Mouse (Mus musculus) hindbrain, postnatal 0 days (tissue): Measurements from ENCODE around the gene AC124502.3. TPM values are rescaled to one million over a fixed set of nuclear protein-coding genes. Genes with fewer than 3 reads are reported as not detected.

Source experiments
- ATAC-seq: fragments of 200-750 bp; cut with Nextera tagmentation; 2 replicates; pipeline ENCODE4 v1.8.0; 2017; ENCODE audit warnings: mild to moderate bottlenecking, moderate TSS enrichment, moderate library complexity
- DNase-seq: peaks from one replicate; pipeline ENCODE4 v3.0.0-alpha.2; 2015; ENCODE audit warnings: low spot score
- H3K27ac ChIP-seq: fragments of 300-500 bp; sonication (generic); 2 replicates; pipeline ENCODE4 v1.5.1; 2014; ENCODE audit warnings: mild to moderate bottlenecking
- H3K27me3 ChIP-seq: fragments of 300-500 bp; sonication (generic); 2 replicates; pipeline ENCODE4 v1.6.1; 2014; ENCODE audit warnings: low read length, mixed read lengths; ENCODE audit not compliant: insufficient read depth
- H3K36me3 ChIP-seq: fragments of 300-500 bp; sonication (generic); 2 replicates; pipeline ENCODE4 v1.6.1; 2014; ENCODE audit warnings: low read length, mixed read lengths; ENCODE audit not compliant: insufficient read depth
- H3K4me1 ChIP-seq: fragments of 300-500 bp; sonication (generic); 2 replicates; pipeline ENCODE4 v1.6.1; 2014; ENCODE audit warnings: antibody characterized with exemption, low read length, mixed read lengths; ENCODE audit not compliant: insufficient read depth
- H3K4me2 ChIP-seq: fragments of 300-500 bp; sonication (generic); 2 replicates; pipeline ENCODE4 v1.6.1; 2014; ENCODE audit warnings: low read depth, mild to moderate bottlenecking, low read length, moderate library complexity, mixed read lengths
- H3K4me3 ChIP-seq: fragments of 300-500 bp; sonication (generic); 2 replicates; pipeline ENCODE4 v1.5.1; 2014; ENCODE audit warnings: low read length
- H3K9ac ChIP-seq: fragments of 300-500 bp; sonication (generic); replicated peaks from 2 replicates; pipeline ENCODE4 v1.6.1; 2014; ENCODE audit warnings: mild to moderate bottlenecking, low read length, moderate library complexity, mixed read lengths
- H3K9me3 ChIP-seq: fragments of 300-500 bp; sonication (generic); 2 replicates; pipeline ENCODE4 v1.6.1; 2016; ENCODE audit warnings: low read length, mixed read lengths
- CTCF ChIP-seq: IDR thresholded peaks from 2 replicates; pipeline ENCODE4 v1.5.1; 2016; ENCODE audit warnings: antibody characterized with exemption, control low read depth, low read depth
- WGBS: fragments of 180-500 bp; shearing (Covaris S2); extraction: QIAGEN DNeasy Blood & Tissue Kit; methylation state at CpG from one replicate; pipeline ENCODE4 v1.1.7; 2014; 5-methylcytosine and 5-hydroxymethylcytosine counted together
- polyA plus RNA-seq: library from polyadenylated mRNA; unstranded; fragments of >200 nt; fragmentation: Nextera tagmentation; extraction: Ambion mirVana; gene quantifications from 2 replicates; pipeline ENCODE4 v1.2.1, GENCODE M21; 2015
- total RNA-seq: library from RNA; depleted of rRNA; stranded (reverse); fragments of >200 nt; gene quantifications from 2 replicates; pipeline ENCODE4 v1.2.3, GENCODE M21; 2014

Gene AC124502.3
- total and polyA plus RNA-seq, 2 experiments from 2014 or later = 2.4 to 4.5 TPM

GRCm38 (mm10) chr19:5087884-5088728, 49.4 kb downstream of the AC124502.3 start, which contains the start of gene Yif1a:
Gene Yif1a (plus strand): TSS chr19:5088538.
- DNase-seq = peak; percentile 99
- TF ChIP-seq CTCF = peak; percentile 68
- H3K27ac ChIP-seq = peak within 1 kb of the TSS; percentile 68
- H3K36me3 ChIP-seq = peaks cover 13% of the 10 kb centered on the region; the same call in 1 of the 2 replicates
- peak within 1 kb of the TSS; percentile 58 for H3K9ac ChIP-seq
- no peaks in the 10 kb centered on the region for H3K27me3 ChIP-seq
- WGBS = under 1% methylated on average over 58 of the region's 58 CpGs
- peaks cover 13% of the 10 kb centered on the region; the same call in 1 of the 2 replicates for H3K4me1 ChIP-seq
- peak within 1 kb of the TSS; percentile 72 for H3K4me3 ChIP-seq
- H3K4me2 ChIP-seq = peak within 1 kb of the TSS; percentile 64
- no peaks in the 10 kb centered on the region for H3K9me3 ChIP-seq
- ATAC-seq = peak; percentile 92

- Histone ChIP-seq H3K9ac (peak overlapping the region; percentile 58; the same call in 1 of the 2 replicates), H3K36me3 (peaks cover 16% of the 10 kb centered on the region; the same call in 1 of the 2 replicates), H3K4me3 (peak overlapping the region; percentile 72), H3K4me1 (peaks cover 20% of the 10 kb centered on the region), H3K9me3 (no peaks in the 10 kb centered on the region), H3K4me2 (peak overlapping the region; percentile 64), H3K27me3 (no peaks in the 10 kb centered on the region), H3K27ac (no peak overlapping the region; the same call in 1 of the 2 replicates)
- no peak for TF ChIP-seq CTCF
- ATAC-seq (no peak), DNase-seq (no peak)
- 96% methylated on average over 4 of the region's 4 CpGs for WGBS
These were observed 50.6 kb downstream of the AC124502.3 start for GRCm38 (mm10) chr19:5089324-5089723.

GRCm38 (mm10) chr19:5092083-5092482, 53.4 kb downstream of the AC124502.3 start:
- DNase-seq (no peak), ATAC-seq (no peak)
- WGBS = 79% methylated on average over 10 of the region's 10 CpGs
- Histone ChIP-seq H3K36me3 (peaks cover 16% of the 10 kb centered on the region; the same call in 1 of the 2 replicates), H3K27me3 (no peaks in the 10 kb centered on the region), H3K4me3 (no peak overlapping the region), H3K9ac (no peak overlapping the region), H3K4me2 (no peak overlapping the region), H3K9me3 (no peaks in the 10 kb centered on the region), H3K27ac (no peak overlapping the region), H3K4me1 (peaks cover 44% of the 10 kb centered on the region)
- TF ChIP-seq CTCF = no peak

- H3K4me3 ChIP-seq = 0 out of 2 replicates have a peak overlapping the region, but pooled peaks have one; percentile 28
These were observed 55.0 kb downstream of the AC124502.3 start for GRCm38 (mm10) chr19:5093481-5094242.

GRCm38 (mm10) chr19:5094243-5094632, 55.5 kb downstream of the AC124502.3 start:
- peak; percentile 76 for ATAC-seq
- peaks cover 39% of the 10 kb centered on the region for H3K4me1 ChIP-seq
- peak overlapping the region; percentile 85 for H3K4me2 ChIP-seq

More at GRCm38 (mm10) chr19:5093481-5094242, 55.0 kb downstream of the AC124502.3 start:
- peak overlapping the region; percentile 94 for H3K27ac ChIP-seq
- no peak for DNase-seq
- peak; percentile 0; the same call in 1 of the 2 replicates for ATAC-seq
- no peak overlapping the region for H3K9ac ChIP-seq
- H3K36me3 ChIP-seq = peaks cover 16% of the 10 kb centered on the region; the same call in 1 of the 2 replicates
- peak overlapping the region; percentile 85 for H3K4me2 ChIP-seq
- no peaks in the 10 kb centered on the region for H3K9me3 ChIP-seq
- H3K27me3 ChIP-seq = no peaks in the 10 kb centered on the region
- 69% methylated on average over 12 of the region's 12 CpGs for WGBS
- H3K4me1 ChIP-seq = peaks cover 41% of the 10 kb centered on the region
- no peak for TF ChIP-seq CTCF

DNA sequence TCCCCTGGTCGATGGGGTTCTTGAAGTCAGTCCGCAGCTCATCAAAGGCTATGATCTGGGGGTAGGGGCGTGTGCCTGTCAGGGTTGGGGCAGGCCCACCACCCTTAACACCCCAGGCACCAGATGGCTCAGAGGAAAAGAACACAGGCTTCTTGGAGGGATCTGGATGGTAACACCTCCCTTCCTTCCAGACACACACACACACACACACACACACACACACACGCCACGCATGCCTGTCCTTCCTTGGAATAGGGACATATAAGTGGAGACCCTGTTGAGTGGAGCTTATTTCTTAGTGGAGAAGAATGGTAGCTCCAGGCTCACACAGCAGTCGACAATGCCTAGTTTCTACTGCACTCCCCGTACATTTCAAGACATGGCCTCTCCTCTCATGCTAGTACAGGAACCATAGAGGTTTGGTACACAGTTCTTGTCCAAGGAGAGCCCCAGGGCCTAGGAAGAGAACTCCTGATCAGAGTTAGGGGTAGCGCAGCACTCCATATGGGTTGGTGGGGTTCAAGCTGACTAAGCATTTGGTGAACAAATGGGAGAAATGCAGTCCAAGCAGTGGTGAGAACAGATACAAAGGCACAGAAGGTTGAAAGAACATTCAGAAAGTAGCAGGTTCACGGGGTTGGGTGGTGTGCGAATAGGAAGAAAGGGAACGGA, 56.2 kb downstream of the AC124502.3 start:
- Histone ChIP-seq H3K4me2 (peak overlapping the region; percentile 85), H3K27me3 (no peaks in the 10 kb centered on the region), H3K9me3 (no peaks in the 10 kb centered on the region), H3K4me1 (peaks cover 37% of the 10 kb centered on the region), H3K27ac (peak overlapping the region; percentile 94), H3K36me3 (peaks cover 16% of the 10 kb centered on the region; the same call in 1 of the 2 replicates), H3K9ac (peak overlapping the region; percentile 39), H3K4me3 (peak overlapping the region; percentile 28)
- ATAC-seq = peak; percentile 0; the same call in 1 of the 2 replicates
- no peak for DNase-seq
- WGBS = 23% methylated on average over 11 of the region's 11 CpGs
- TF ChIP-seq CTCF = no peak

More at GRCm38 (mm10) chr19:5094243-5094632, 55.5 kb downstream of the AC124502.3 start:
- peak; percentile 91 for TF ChIP-seq CTCF
- WGBS = under 1% methylated on average over 21 of the region's 21 CpGs
- Histone ChIP-seq H3K36me3 (peaks cover 16% of the 10 kb centered on the region; the same call in 1 of the 2 replicates), H3K27me3 (no peaks in the 10 kb centered on the region), H3K9ac (peak overlapping the region; percentile 39), H3K9me3 (no peaks in the 10 kb centered on the region), H3K27ac (peak overlapping the region; percentile 94), H3K4me3 (peak overlapping the region; percentile 28)
- DNase-seq = peak; percentile 97
